Mouse (Mus musculus) brain, embryonic 14.5 days (tissue): ENCODE results near the gene Gm8909. TPM values are rescaled to one million over a fixed set of nuclear protein-coding genes. Genes with fewer than 3 reads are reported as not detected.
"Not testable (repeated sequence)": the region's sequence is repeated elsewhere in the genome, so short reads cannot be mapped to it uniquely, and the experiment has no call there.

ENCODE experiments used
- DNase-seq: peaks from one replicate; pipeline ENCODE4 v3.0.0-alpha.2; 2011; ENCODE audit warnings: low read depth
- CTCF ChIP-seq: fragments of 200-500 bp; IDR thresholded peaks from 2 replicates; pipeline ENCODE4 v1.5.1; 2012; ENCODE audit warnings: inconsistent platforms, mild to moderate bottlenecking, moderate library complexity, borderline replicate concordance; ENCODE audit not compliant: insufficient read depth, insufficient read length; ENCODE audit errors: extremely low read depth
- POLR2A ChIP-seq: fragments of 200-500 bp; IDR thresholded peaks from 2 replicates; pipeline ENCODE4 v1.6.1; 2012; ENCODE audit warnings: mild to moderate bottlenecking, inconsistent platforms, borderline replicate concordance; ENCODE audit not compliant: poor library complexity, insufficient read depth, insufficient read length, severe bottlenecking; ENCODE audit errors: extremely low read depth
- polyA plus RNA-seq: library from polyadenylated mRNA; depleted of rRNA; stranded (reverse); fragments of >200 nt; gene quantifications from 2 replicates; pipeline ENCODE4 v1.2.3, GENCODE M21; 2012

Gene Gm8909
- polyA plus RNA-seq, 1 experiment, result not detected

- TF ChIP-seq POLR2A (no peak), CTCF (no peak)
- no peak for DNase-seq
Measured at GRCm38 (mm10) chr17:36154271-36155149, 13.8 kb downstream of the Gm8909 start.

- not testable (repeated sequence) for DNase-seq
Measured at GRCm38 (mm10) chr17:36151200-36151599, 17.1 kb downstream of the Gm8909 start.

GRCm38 (mm10) chr17:36148468-36148867 lies 19.9 kb downstream of the Gm8909 start:
- not testable (repeated sequence) for DNase-seq

- not testable (repeated sequence) for DNase-seq
Measured at GRCm38 (mm10) chr17:36146937-36147336, 21.4 kb downstream of the Gm8909 start.

GRCm38 (mm10) chr17:36145861-36146156 lies 22.5 kb downstream of the Gm8909 start:
- DNase-seq, result not testable (repeated sequence)

- no peak for TF ChIP-seq POLR2A
- TF ChIP-seq CTCF, result no peak
- peak; percentile 9 for DNase-seq
Measured at GRCm38 (mm10) chr17:36145111-36145860, 23.1 kb downstream of the Gm8909 start.

GRCm38 (mm10) chr17:36136299-36136848 lies 32.0 kb downstream of the Gm8909 start:
- DNase-seq, result not testable (repeated sequence)

GRCm38 (mm10) chr17:36135421-36136231 lies 32.7 kb downstream of the Gm8909 start:
- DNase-seq, result not testable (repeated sequence)

GRCm38 (mm10) chr17:36131516-36132265 lies 36.6 kb downstream of the Gm8909 start:
- TF ChIP-seq POLR2A, result no peak
- TF ChIP-seq CTCF, result peak; percentile 8; the same call in 1 of the 2 replicates
- DNase-seq, result no peak

- not testable (repeated sequence) for DNase-seq
Measured at GRCm38 (mm10) chr17:36128968-36129817, 39.1 kb downstream of the Gm8909 start, which contains the start of gene Gm7030. Gene Gm7030, minus strand, starts transcription at chr17:36129425.

GRCm38 (mm10) chr17:36128525-36128924 lies 39.8 kb downstream of the Gm8909 start:
- not testable (repeated sequence) for DNase-seq

GRCm38 (mm10) chr17:36124111-36124510 lies 44.2 kb downstream of the Gm8909 start:
- not testable (repeated sequence) for DNase-seq

- DNase-seq, result peak; percentile 60
Measured at GRCm38 (mm10) chr17:36121352-36122020, 46.9 kb downstream of the Gm8909 start, which contains the start of gene Gm19684. Gene Gm19684, plus strand, starts transcription at chr17:36121678.

- DNase-seq, result not testable (repeated sequence)
Measured at GRCm38 (mm10) chr17:36120839-36121238, 47.5 kb downstream of the Gm8909 start.

- DNase-seq, result not testable (repeated sequence)
Measured at GRCm38 (mm10) chr17:36116545-36116944, 51.8 kb downstream of the Gm8909 start.
